Mouse (Mus musculus) midbrain, embryonic 15.5 days (tissue): ENCODE results near the gene Abca13. TPM values are rescaled to one million over a fixed set of nuclear protein-coding genes. Genes with fewer than 3 reads are reported as not detected.
A peak's percentile ranks its signal among the peaks of the same experiment; 100 is the strongest.
"Not testable (repeated sequence)": the region's sequence is repeated elsewhere in the genome, so short reads cannot be mapped to it uniquely, and the experiment has no call there.

Experiments used
- ATAC-seq: fragments of 200-750 bp; cut with Nextera tagmentation; replicated peaks from 2 replicates; pipeline ENCODE4 v1.8.0; 2017; ENCODE audit warnings: moderate TSS enrichment
- H3K27ac ChIP-seq: fragments of 300-500 bp; sonication (generic); 2 replicates; pipeline ENCODE4 v1.5.1; 2015; ENCODE audit warnings: mild to moderate bottlenecking, inconsistent platforms
- H3K27me3 ChIP-seq: fragments of 300-500 bp; sonication (generic); replicated peaks from 2 replicates; pipeline ENCODE4 v1.6.1; 2015; ENCODE audit warnings: inconsistent platforms
- H3K36me3 ChIP-seq: fragments of 300-500 bp; sonication (generic); replicated peaks from 2 replicates; pipeline ENCODE4 v1.6.1; 2015; ENCODE audit warnings: inconsistent platforms
- H3K4me1 ChIP-seq: fragments of 300-500 bp; sonication (generic); 2 replicates; pipeline ENCODE4 v1.6.1; 2015; ENCODE audit warnings: inconsistent platforms
- H3K4me2 ChIP-seq: fragments of 300-500 bp; sonication (generic); 2 replicates; pipeline ENCODE4 v1.6.1; 2015; ENCODE audit warnings: inconsistent platforms, mild to moderate bottlenecking, moderate library complexity
- H3K4me3 ChIP-seq: fragments of 300-500 bp; sonication (generic); 2 replicates; pipeline ENCODE4 v1.5.1; 2015; ENCODE audit warnings: mild to moderate bottlenecking, inconsistent platforms
- H3K9ac ChIP-seq: fragments of 300-500 bp; sonication (generic); 2 replicates; pipeline ENCODE4 v1.6.1; 2015; ENCODE audit warnings: mild to moderate bottlenecking, inconsistent platforms
- H3K9me3 ChIP-seq: fragments of 300-500 bp; sonication (generic); 2 replicates; pipeline ENCODE4 v1.6.1; 2016; ENCODE audit warnings: inconsistent platforms
- WGBS: fragments of 180-500 bp; shearing (Covaris S2); methylation state at CpG from one replicate; pipeline ENCODE4 v1.1.7; 2015; ENCODE audit warnings: mixed read lengths; 5-methylcytosine and 5-hydroxymethylcytosine counted together
- polyA plus RNA-seq: library from polyadenylated mRNA; unstranded; fragments of >200 nt; fragmentation: Nextera tagmentation; extraction: Ambion mirVana; gene quantifications from 2 replicates; pipeline ENCODE4 v1.2.1, GENCODE M21; 2015

Abca13 gene
- polyA plus RNA-seq, 1 experiment from 2014 or later, result 0.03 TPM

- H3K27ac ChIP-seq, result no peak overlapping the region
- 58% methylated on average over 4 of the region's 4 CpGs for WGBS
- H3K9me3 ChIP-seq, result no peaks in the 10 kb centered on the region
- H3K4me1 ChIP-seq, result no peaks in the 10 kb centered on the region
- no peak overlapping the region for H3K4me3 ChIP-seq
- no peaks in the 10 kb centered on the region for H3K36me3 ChIP-seq
- no peak overlapping the region for H3K4me2 ChIP-seq
- H3K9ac ChIP-seq, result no peak overlapping the region
- no peak for ATAC-seq
- H3K27me3 ChIP-seq, result no peaks in the 10 kb centered on the region
Observed at GRCm38 (mm10) chr11:9441192-9441591, 249.4 kb downstream of the Abca13 start.

GRCm38 (mm10) chr11:9472400-9472799 is 280.7 kb downstream of the Abca13 start:
- no peak for ATAC-seq
- H3K4me1 ChIP-seq, result no peaks in the 10 kb centered on the region
- 65% methylated on average over 1 of the region's 1 CpGs for WGBS
- H3K4me3 ChIP-seq, result no peak overlapping the region
- H3K27ac ChIP-seq, result no peak overlapping the region
- no peaks in the 10 kb centered on the region for H3K27me3 ChIP-seq
- no peaks in the 10 kb centered on the region for H3K9me3 ChIP-seq
- H3K4me2 ChIP-seq, result no peak overlapping the region
- no peaks in the 10 kb centered on the region for H3K36me3 ChIP-seq
- H3K9ac ChIP-seq, result no peak overlapping the region

- Histone ChIP-seq H3K4me3 (no peak overlapping the region), H3K4me1 (no peaks in the 10 kb centered on the region), H3K9me3 (no peaks in the 10 kb centered on the region), H3K27me3 (no peaks in the 10 kb centered on the region), H3K36me3 (no peaks in the 10 kb centered on the region), H3K4me2 (no peak overlapping the region), H3K27ac (no peak overlapping the region), H3K9ac (no peak overlapping the region)
- peak; percentile 71; the same call in 1 of the 2 replicates for ATAC-seq
- WGBS, result 19% methylated on average over 6 of the region's 6 CpGs
Observed at GRCm38 (mm10) chr11:9481511-9481910, 289.8 kb downstream of the Abca13 start.

DNA sequence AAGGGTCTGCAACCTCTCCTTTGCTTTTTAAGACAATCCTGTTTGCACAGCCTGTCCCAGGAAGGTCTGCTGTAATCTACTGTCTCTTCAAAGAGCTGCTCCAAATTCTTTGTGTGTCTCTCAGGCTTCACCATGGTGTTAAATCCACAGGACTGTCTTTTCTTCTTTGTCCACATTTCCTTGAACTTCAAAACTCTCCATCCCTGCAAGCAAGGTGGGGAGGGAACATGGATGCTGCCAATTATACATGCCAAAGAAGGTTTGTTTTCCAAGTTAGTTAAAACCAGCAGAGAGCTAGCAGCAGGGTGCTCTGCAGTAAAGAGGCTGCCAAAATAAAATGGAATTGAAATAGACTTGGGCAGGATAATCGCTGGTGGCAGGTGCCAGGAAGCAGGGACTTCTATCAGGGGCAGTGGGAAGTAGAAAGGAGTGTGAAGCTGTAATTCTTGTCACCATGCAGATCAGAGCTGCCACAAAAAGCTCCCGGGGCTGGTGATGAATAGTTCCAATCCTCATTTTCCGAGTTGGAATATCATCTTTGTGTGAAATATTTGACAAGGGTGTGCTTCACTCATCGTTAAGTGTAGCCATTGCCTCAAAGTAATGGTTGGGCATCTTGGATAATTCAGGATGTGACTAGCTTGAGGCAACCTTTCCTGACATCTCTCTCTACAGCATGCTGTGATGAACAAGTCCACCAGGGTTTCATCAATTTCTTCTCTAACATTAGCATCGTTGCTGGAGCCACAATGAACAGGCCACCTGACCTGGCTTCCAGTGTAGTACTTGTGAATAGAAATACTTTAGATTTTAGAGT is 308.8 kb downstream of the Abca13 start:
- peak; percentile 84 for ATAC-seq
- no peaks in the 10 kb centered on the region for H3K27me3 ChIP-seq
- 29% methylated on average over 5 of the region's 5 CpGs for WGBS
- H3K4me3 ChIP-seq, result no peak overlapping the region
- no peak overlapping the region for H3K4me2 ChIP-seq
- H3K9me3 ChIP-seq, result no peaks in the 10 kb centered on the region
- H3K27ac ChIP-seq, result no peak overlapping the region
- no peaks in the 10 kb centered on the region for H3K36me3 ChIP-seq
- peaks cover 5% of the 10 kb centered on the region; the same call in 1 of the 2 replicates for H3K4me1 ChIP-seq
- no peak overlapping the region for H3K9ac ChIP-seq

- not testable (repeated sequence) for H3K27me3 ChIP-seq, ATAC-seq, H3K9ac ChIP-seq, H3K4me3 ChIP-seq, H3K4me1 ChIP-seq, H3K27ac ChIP-seq, H3K36me3 ChIP-seq, H3K9me3 ChIP-seq, H3K4me2 ChIP-seq
- WGBS, result 64% methylated on average over 2 of the region's 2 CpGs
Observed at GRCm38 (mm10) chr11:9514966-9515365, 323.2 kb downstream of the Abca13 start.

- H3K27me3 ChIP-seq, result no peaks in the 10 kb centered on the region
- no peak for ATAC-seq
- WGBS, result 65% methylated on average over 3 of the region's 3 CpGs
Observed at GRCm38 (mm10) chr11:9528556-9528955, 336.8 kb downstream of the Abca13 start.

DNA sequence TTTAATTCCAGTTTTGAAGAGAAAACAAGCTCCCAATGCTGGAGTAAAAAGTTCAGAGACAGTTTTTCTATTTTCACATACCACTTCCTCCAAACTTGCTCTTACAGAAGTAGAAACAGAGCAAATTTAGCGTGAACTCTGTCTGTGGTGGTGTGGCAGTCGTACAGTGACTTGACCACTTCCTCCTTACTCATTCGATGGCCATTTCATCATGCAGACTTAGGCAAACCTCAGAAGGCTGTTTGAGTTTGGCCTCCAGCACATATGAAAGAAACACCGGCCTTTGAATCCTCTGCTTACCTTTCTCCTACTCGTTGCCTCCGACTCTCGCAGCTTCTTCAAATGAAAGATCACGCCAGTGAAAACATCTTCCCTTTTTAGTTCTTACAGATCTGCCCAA is 340.0 kb downstream of the Abca13 start:
- Histone ChIP-seq H3K27me3 (no peaks in the 10 kb centered on the region), H3K27ac (no peak overlapping the region), H3K4me2 (no peak overlapping the region), H3K36me3 (no peaks in the 10 kb centered on the region), H3K9ac (no peak overlapping the region), H3K4me3 (no peak overlapping the region), H3K9me3 (no peaks in the 10 kb centered on the region), H3K4me1 (no peaks in the 10 kb centered on the region)
- 82% methylated on average over 8 of the region's 8 CpGs for WGBS
- ATAC-seq, result no peak

More at GRCm38 (mm10) chr11:9528556-9528955, 336.8 kb downstream of the Abca13 start:
- no peak overlapping the region for H3K4me2 ChIP-seq
- H3K36me3 ChIP-seq, result no peaks in the 10 kb centered on the region
- H3K27ac ChIP-seq, result no peak overlapping the region
- no peaks in the 10 kb centered on the region for H3K4me1 ChIP-seq
- H3K9me3 ChIP-seq, result no peaks in the 10 kb centered on the region
- no peak overlapping the region for H3K9ac ChIP-seq
- no peak overlapping the region for H3K4me3 ChIP-seq

- ATAC-seq, result no peak
- H3K27ac ChIP-seq, result no peak overlapping the region
- WGBS, result 83% methylated on average over 1 of the region's 1 CpGs
- no peaks in the 10 kb centered on the region for H3K9me3 ChIP-seq
- no peak overlapping the region for H3K4me2 ChIP-seq
- H3K4me3 ChIP-seq, result no peak overlapping the region
- H3K27me3 ChIP-seq, result no peaks in the 10 kb centered on the region
- H3K36me3 ChIP-seq, result no peaks in the 10 kb centered on the region
- H3K9ac ChIP-seq, result no peak overlapping the region
- H3K4me1 ChIP-seq, result no peaks in the 10 kb centered on the region
Observed at GRCm38 (mm10) chr11:9533189-9533588, 341.4 kb downstream of the Abca13 start.

- 85% methylated on average over 1 of the region's 1 CpGs for WGBS
- Histone ChIP-seq H3K4me2 (no peak overlapping the region), H3K27me3 (no peaks in the 10 kb centered on the region)
Observed at GRCm38 (mm10) chr11:9533658-9534202, 342.0 kb downstream of the Abca13 start.

DNA sequence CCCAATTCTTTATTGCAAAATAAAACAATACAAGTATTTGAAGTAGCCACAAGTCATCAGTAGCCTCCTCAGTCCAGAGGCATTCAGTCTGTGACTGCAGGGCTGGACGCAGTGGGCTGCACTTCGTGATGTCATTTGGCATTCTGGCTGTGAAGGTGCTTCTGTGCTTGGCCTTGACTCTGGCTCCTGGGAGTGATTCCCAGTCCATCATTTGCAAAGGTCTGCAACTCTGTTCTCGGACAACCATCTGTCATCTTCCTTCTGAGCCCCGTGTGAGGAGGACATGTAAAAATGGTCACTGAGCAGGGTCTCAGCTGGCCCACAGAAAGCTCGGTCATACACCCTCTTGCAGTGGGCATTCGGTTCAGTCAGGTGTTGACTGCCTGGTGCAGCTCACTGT is 345.1 kb downstream of the Abca13 start:
- Histone ChIP-seq H3K4me1 (no peaks in the 10 kb centered on the region), H3K9me3 (no peaks in the 10 kb centered on the region), H3K27me3 (no peaks in the 10 kb centered on the region), H3K36me3 (no peaks in the 10 kb centered on the region), H3K4me3 (no peak overlapping the region), H3K4me2 (no peak overlapping the region), H3K9ac (no peak overlapping the region), H3K27ac (no peak overlapping the region)
- WGBS, result 80% methylated on average over 6 of the region's 6 CpGs
- no peak for ATAC-seq

More at GRCm38 (mm10) chr11:9533658-9534202, 342.0 kb downstream of the Abca13 start:
- Histone ChIP-seq H3K4me1 (no peaks in the 10 kb centered on the region), H3K4me3 (no peak overlapping the region), H3K27ac (no peak overlapping the region), H3K9me3 (no peaks in the 10 kb centered on the region), H3K36me3 (no peaks in the 10 kb centered on the region), H3K9ac (no peak overlapping the region)
- ATAC-seq, result no peak

GRCm38 (mm10) chr11:9538328-9538727 is 346.6 kb downstream of the Abca13 start:
- no peaks in the 10 kb centered on the region for H3K4me1 ChIP-seq

DNA sequence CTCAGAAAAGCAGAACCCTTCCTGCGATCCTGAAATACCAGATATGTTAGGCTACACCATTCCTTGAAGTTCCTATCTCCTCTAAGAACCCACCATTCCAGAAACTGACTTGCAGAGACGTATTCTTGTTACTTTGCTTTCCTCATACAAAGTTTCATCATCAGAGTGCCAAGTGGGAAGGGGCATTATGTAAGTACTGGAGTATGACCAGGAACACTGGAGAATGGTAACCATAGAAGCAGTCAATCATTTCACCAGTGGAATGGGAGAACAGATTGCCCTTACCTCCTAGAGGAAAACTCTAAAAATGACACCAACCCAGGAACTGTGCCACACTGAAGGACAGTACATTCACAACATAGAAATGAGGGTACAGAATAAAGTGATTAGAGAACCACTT is 368.3 kb downstream of the Abca13 start:
- no peaks in the 10 kb centered on the region for H3K36me3 ChIP-seq
- 78% methylated on average over 2 of the region's 2 CpGs for WGBS
- no peak overlapping the region for H3K27ac ChIP-seq
- no peak overlapping the region for H3K4me2 ChIP-seq
- H3K27me3 ChIP-seq, result no peaks in the 10 kb centered on the region
- no peak for ATAC-seq
- H3K9me3 ChIP-seq, result no peaks in the 10 kb centered on the region
- H3K9ac ChIP-seq, result no peak overlapping the region
- H3K4me3 ChIP-seq, result no peak overlapping the region
- no peaks in the 10 kb centered on the region for H3K4me1 ChIP-seq

More at GRCm38 (mm10) chr11:9538328-9538727, 346.6 kb downstream of the Abca13 start:
- ATAC-seq, result no peak
- Histone ChIP-seq H3K36me3 (no peaks in the 10 kb centered on the region), H3K4me2 (no peak overlapping the region), H3K27ac (no peak overlapping the region), H3K27me3 (no peaks in the 10 kb centered on the region), H3K9me3 (no peaks in the 10 kb centered on the region), H3K9ac (no peak overlapping the region), H3K4me3 (no peak overlapping the region)
- 65% methylated on average over 1 of the region's 1 CpGs for WGBS

GRCm38 (mm10) chr11:9568302-9568701 is 376.6 kb downstream of the Abca13 start:
- Histone ChIP-seq H3K4me3 (no peak overlapping the region), H3K9me3 (no peaks in the 10 kb centered on the region), H3K4me1 (no peaks in the 10 kb centered on the region), H3K27me3 (no peaks in the 10 kb centered on the region), H3K36me3 (no peaks in the 10 kb centered on the region), H3K9ac (no peak overlapping the region), H3K4me2 (no peak overlapping the region), H3K27ac (no peak overlapping the region)
- ATAC-seq, result no peak
- WGBS, result 90% methylated on average over 2 of the region's 2 CpGs
